Mouse (Mus musculus): Measurements from ENCODE around the gene Sprtn. TPM values are rescaled to one million over a fixed set of nuclear protein-coding genes. Genes with fewer than 3 reads are reported as not detected.
A peak's percentile ranks its signal among the peaks of the same experiment; 100 is the strongest.

Sprtn gene
- total RNA-seq (2021) = 10 to 100 TPM; 12.2 to 12.8 TPM

- DNase-seq = peak; percentile 99 to 100
- intact Hi-C loops (cut with DNase I) = loop anchor here (1.0 to 10.0 kb wide), 5 partner anchors 33 to 173 kb away; partner anchors contain the start of genes Arv1, Egln1, Tsnax and Ttc13
Observed at GRCm38 (mm10) chr8:124897386-124898250, at the start of gene Sprtn, which contains the start of gene Exoc8. TSS of gene Sprtn (plus strand) at chr8:124897886. TSS of gene Exoc8 (minus strand) at chr8:124897705.

- DNase-seq = no peak
- intact Hi-C loops (cut with DNase I) = no loop called here
Observed at GRCm38 (mm10) chr8:124853511-124853910, 44.2 kb upstream of the Sprtn start.

- intact Hi-C loops (cut with DNase I) = no loop called here
- no peak for DNase-seq
Observed at GRCm38 (mm10) chr8:124859466-124859865, 38.2 kb upstream of the Sprtn start.

DNA sequence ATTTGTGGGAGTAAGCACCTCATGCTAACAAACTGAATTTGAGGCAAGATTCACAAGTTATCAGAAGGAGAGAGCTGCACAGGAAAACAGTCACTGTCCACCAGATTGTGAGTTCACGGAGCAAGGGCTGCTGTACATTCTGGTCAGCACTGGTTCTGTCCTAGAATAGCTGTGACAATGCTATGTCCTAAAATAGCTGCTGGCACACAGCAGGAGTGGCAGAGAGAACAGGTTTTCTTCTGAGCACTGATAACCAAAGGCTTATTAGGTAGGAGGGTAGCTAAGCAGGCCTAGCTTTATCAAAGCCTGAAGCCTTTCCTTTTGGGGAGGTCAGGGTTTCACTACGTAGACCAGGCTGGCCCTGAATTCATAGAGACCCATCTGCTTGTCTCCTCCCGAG is 37.5 kb upstream of the Sprtn start:
- intact Hi-C loops (cut with DNase I) = no loop called here
- no peak for DNase-seq

GRCm38 (mm10) chr8:124862321-124863162 is 35.1 kb upstream of the Sprtn start, which contains the start of the genes Gnpat and 2810004N23Rik:
TSS of gene Gnpat (plus strand) at chr8:124863033.
TSS of gene 2810004N23Rik (minus strand) at chr8:124863120.
- intact Hi-C loops (cut with DNase I) = no loop called here
- DNase-seq = peak; percentile 95 to 98

DNA sequence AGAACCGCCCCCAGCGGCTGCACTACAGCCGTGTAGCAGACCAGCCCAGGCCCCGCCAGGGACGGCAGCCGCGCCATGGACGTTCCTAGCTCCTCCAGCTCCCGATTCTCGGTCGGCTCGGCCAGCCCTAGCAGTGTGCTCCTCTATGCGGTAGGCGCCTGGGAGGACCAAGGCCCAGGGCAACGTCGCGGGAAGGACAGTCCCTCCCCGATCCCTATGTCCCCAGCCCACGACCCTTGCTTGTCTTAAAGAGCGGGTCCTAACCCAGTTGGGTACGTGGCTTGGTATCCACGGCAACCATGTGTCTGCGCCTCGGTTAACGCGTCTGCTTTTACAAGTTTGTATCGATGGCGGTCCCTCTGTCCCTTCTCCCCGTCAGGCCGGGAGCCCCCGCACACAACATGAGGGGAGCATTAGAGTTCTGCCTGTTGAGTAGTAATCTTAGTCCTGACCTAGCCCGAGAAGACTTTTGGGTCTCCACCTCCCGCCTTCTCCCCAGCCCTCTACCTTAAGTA is 34.5 kb upstream of the Sprtn start:
- intact Hi-C loops (cut with DNase I) = no loop called here
- DNase-seq = no peak

DNA sequence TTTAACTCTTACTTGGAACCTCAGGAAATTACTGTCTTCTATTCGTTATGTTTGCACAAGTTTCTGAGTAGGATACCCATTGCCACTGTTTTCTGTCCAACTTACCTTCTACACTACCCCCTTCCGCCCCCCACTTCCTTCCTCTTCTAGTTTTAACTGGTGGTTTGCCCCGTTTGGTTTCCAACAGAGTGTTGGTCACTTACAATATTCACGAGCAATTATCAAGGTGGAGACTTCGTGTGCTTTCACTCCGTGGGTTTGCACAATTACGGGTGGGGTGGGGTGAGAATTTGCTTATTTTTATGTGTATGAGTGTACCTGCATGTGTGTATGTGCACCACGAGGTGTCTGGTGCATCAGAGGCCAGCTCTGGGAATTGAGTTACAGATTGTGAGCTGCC is 34.0 kb upstream of the Sprtn start:
- intact Hi-C loops (cut with DNase I) = loop anchor here (2.0 kb wide), 1 partner anchor 33 kb away; the partner anchor contains the start of genes Exoc8 and Sprtn
- DNase-seq = no peak

- DNase-seq = no peak
- intact Hi-C loops (cut with DNase I) = no loop called here
Observed at GRCm38 (mm10) chr8:124866669-124867068, 31.0 kb upstream of the Sprtn start.

- intact Hi-C loops (cut with DNase I) = no loop called here
- no peak for DNase-seq
Observed at GRCm38 (mm10) chr8:124867126-124867525, 30.6 kb upstream of the Sprtn start.

DNA sequence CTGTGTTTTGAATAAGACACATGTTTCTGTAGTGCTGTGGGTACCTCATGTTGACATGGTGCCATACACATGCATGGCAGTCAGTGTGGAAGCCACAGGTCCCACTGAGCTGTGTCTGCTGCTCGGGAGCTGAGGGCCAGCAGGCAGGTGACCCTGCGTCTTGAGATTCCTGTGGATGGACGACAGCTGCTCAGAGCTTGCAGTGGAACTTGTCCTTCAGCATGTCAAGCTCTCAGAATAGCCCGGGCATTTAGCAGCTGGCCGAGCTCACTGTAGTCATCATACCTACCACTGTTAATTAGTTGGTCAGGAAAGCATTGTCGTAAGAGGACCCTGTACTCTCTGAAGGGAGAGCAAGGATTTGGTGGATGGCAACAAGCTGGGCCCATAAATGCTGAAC is 28.0 kb upstream of the Sprtn start:
- DNase-seq = no peak
- intact Hi-C loops (cut with DNase I) = no loop called here

DNA sequence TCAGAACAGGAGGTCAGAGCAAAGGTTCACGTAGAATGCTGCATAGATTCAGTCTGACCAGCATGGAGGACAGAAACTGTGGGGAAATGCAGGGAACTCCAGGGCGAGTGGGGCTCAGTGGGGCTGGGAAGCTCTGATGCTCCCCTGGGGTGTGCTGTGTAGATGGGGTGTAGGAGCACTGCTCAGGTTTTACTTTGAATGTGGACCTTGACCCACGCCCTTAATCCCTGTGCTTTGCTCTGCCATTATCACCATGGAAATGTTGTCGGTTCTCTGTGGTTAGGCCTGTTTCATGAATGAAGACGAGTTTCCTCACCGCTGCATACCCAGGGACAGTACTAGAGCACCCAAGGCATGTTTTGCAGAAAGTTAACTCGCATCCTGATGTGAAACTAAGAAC is 26.2 kb upstream of the Sprtn start:
- intact Hi-C loops (cut with DNase I) = no loop called here

GRCm38 (mm10) chr8:124872081-124872480 is 25.6 kb upstream of the Sprtn start:
- intact Hi-C loops (cut with DNase I) = no loop called here
- no peak for DNase-seq

More for the DNA sequence above, 26.2 kb upstream of the Sprtn start:
- DNase-seq = no peak

DNA sequence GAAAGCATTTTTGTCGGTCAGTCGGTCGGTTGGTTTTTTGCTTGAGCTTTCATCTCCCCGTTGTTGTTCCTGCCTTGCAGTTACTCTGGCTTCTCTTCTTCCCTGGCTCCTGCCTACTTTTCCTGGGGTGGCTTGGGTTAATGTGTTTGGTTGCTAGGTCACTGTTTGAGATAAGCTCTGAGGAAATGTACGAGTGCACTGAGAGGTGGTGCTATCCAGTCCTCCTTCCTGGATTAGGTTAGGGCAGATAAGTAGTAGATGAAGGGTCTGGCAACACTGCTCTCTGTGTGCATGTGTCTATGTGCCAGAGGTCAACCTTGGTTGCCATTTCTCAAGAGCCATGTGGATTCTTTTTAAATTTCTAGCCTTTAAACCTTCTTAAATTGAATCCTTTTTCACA is 25.0 kb upstream of the Sprtn start:
- intact Hi-C loops (cut with DNase I) = no loop called here
- no peak for DNase-seq

- intact Hi-C loops (cut with DNase I) = no loop called here
- no peak for DNase-seq
Observed at GRCm38 (mm10) chr8:124878141-124878540, 19.5 kb upstream of the Sprtn start.

DNA sequence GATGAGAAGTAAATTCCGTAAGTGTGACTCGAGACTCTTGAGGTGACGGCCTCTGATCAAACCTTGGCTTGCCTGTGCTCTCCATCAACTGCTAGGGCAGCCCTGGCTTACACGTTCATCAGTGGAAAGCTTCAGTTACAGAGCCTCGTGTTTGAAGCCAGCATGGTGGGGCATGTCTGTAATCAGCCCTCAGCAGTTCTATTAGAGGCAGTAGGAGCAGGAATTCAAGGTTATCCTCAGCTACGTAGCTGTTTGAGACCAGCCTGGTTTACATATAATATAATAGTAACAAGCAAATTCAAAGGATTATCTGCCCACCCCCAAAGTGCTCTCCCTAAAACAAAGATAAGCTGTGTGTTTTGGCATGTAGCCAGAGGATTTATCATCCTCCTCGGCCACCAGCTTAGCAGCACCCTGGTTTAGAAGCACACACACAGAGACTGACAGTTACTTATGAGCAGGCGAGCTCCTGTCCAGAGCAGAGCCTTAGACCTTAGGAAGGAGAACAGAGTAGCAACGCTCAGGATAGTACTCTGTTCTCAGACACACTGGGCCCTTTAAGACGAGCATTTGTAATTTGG is 18.6 kb upstream of the Sprtn start:
- DNase-seq = no peak
- intact Hi-C loops (cut with DNase I) = no loop called here

DNA sequence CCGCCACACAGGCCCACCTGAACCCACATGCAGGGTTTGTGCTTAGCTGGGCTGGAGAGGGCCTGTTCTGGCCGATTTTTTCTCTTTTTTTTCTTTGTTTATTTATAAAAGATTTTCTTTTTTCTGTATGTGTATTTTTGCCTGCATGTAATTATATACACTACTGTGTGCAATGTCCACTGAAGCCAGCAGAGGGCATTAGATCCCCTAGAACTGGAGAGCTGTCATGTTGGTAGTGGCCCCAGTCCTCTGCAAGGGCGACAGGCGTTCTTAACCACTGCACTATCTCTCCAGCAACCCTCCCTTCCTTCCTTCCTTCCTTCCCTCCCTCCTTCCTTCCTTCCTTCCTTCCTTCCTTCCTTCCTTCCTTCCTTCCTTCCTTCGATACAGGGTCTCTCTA is 9.3 kb upstream of the Sprtn start:
- DNase-seq = no peak
- intact Hi-C loops (cut with DNase I) = no loop called here

- intact Hi-C loops (cut with DNase I) = loop anchor here (10.0 kb wide), 1 partner anchor 168 kb away; the partner anchor contains the start of genes Arv1 and Ttc13
- DNase-seq = no peak
Observed at GRCm38 (mm10) chr8:124892596-124892995, 5.1 kb upstream of the Sprtn start.

GRCm38 (mm10) chr8:124896010-124896631 is 1.6 kb upstream of the Sprtn start:
- no peak for DNase-seq
- intact Hi-C loops (cut with DNase I) = loop anchor here (2.0 to 10.0 kb wide), 4 partner anchors 31 to 171 kb away; partner anchors contain the start of genes Arv1, Tsnax and Ttc13

DNA sequence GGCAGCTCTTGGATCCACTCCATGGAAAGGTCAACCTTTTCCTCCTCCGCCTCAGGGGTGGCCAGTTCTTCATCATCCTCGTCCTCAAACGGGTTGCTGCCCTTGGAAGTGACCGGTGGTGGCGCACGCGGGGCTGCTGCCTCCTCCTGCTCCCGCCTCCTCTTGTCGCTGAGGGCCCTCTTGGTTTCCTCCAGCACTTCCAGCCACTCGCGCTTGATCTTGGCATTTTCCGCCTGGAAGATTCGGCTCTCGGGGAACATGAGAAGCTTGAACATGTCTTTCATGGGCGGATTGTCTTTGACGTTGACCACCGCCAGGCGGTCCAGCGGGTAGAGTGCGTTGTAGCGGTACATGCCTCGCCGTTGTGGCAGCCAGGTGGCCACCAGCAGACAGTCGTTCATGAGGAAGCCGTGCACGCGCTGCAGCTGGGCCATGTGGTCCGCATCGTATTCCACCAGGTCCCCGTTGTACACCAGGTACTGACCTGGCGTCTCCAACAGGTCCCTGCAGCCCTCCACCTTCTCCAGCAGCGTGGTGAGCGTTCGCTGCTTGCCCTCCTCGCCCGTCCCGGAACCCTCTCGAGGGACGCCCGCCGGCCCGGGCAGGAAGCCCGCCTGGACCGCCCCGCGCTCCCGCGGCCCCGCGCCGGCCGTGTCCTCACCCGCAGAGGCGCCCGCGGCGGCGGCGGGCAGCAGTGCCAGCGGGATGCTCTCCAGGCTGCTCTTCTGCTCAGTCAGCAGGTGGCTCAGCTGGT is 877 bp upstream of the Sprtn start:
- peak; percentile 76 to 77 for DNase-seq
- intact Hi-C loops (cut with DNase I) = loop anchor here (1.0 to 10.0 kb wide), 5 partner anchors 32 to 172 kb away; partner anchors contain the start of genes Arv1, Egln1, Tsnax and Ttc13

All from heart, postnatal 36 days (tissue).